Mouse (Mus musculus): ENCODE data around the gene Lime1. TPM values are rescaled to one million over a fixed set of nuclear protein-coding genes. Genes with fewer than 3 reads are reported as not detected.

The Lime1 gene
- polyA plus RNA-seq, 1 experiment from 2014 or later = 6.3 TPM

GRCm38 (mm10) chr2:181384919-181385391 lies 5.1 kb downstream of the Lime1 start:
- Histone ChIP-seq H3K4me3 (ENCODE audit: low read depth, low read length) (no peak overlapping the region), H3K4me2 (ENCODE audit: low read depth, low read length) (no peak overlapping the region), H3K27ac (ENCODE audit: low read length) (no peak overlapping the region), H3K9me3 (replicated peaks; ENCODE audit: control insufficient read depth, low read length) (no peaks in the 10 kb centered on the region), H3K4me1 (ENCODE audit: control insufficient read depth, low read depth, low read length) (no peaks in the 10 kb centered on the region), H3K9ac (ENCODE audit: low read depth, low read length) (no peak overlapping the region), H3K27me3 (ENCODE audit: control insufficient read depth, insufficient read depth, low read depth, low read length) (no peaks in the 10 kb centered on the region), H3K36me3 (ENCODE audit: control insufficient read depth, insufficient read depth) (peaks cover 13% of the 10 kb centered on the region)
- no peak for ATAC-seq (ENCODE audit: low read depth)
- 81% methylated on average over 4 of the region's 4 CpGs for WGBS (ENCODE audit: insufficient replicate concordance)

- Histone ChIP-seq H3K9me3 (replicated peaks; ENCODE audit: control insufficient read depth, low read length) (no peaks in the 10 kb centered on the region), H3K36me3 (ENCODE audit: control insufficient read depth, insufficient read depth) (peaks cover 12% of the 10 kb centered on the region; the same call in 1 of the 2 replicates), H3K4me2 (ENCODE audit: low read depth, low read length) (no peak overlapping the region), H3K27me3 (ENCODE audit: control insufficient read depth, insufficient read depth, low read depth, low read length) (no peaks in the 10 kb centered on the region), H3K27ac (ENCODE audit: low read length) (no peak overlapping the region), H3K4me3 (ENCODE audit: low read depth, low read length) (no peak overlapping the region), H3K4me1 (ENCODE audit: control insufficient read depth, low read depth, low read length) (no peaks in the 10 kb centered on the region), H3K9ac (ENCODE audit: low read depth, low read length) (no peak overlapping the region)
- 71% methylated on average over 3 of the region's 3 CpGs for WGBS (ENCODE audit: insufficient replicate concordance)
- no peak for ATAC-seq (ENCODE audit: low read depth)
Measured at GRCm38 (mm10) chr2:181385885-181386284, 6.0 kb downstream of the Lime1 start.

GRCm38 (mm10) chr2:181386663-181387210 lies 6.9 kb downstream of the Lime1 start:
- 67% methylated on average over 4 of the region's 4 CpGs for WGBS (ENCODE audit: insufficient replicate concordance)
- peaks cover 11% of the 10 kb centered on the region; the same call in 1 of the 2 replicates for H3K36me3 ChIP-seq (ENCODE audit: control insufficient read depth, insufficient read depth)

GRCm38 (mm10) chr2:181390136-181390870 lies 10.4 kb downstream of the Lime1 start:
- 72% methylated on average over 4 of the region's 4 CpGs for WGBS (ENCODE audit: insufficient replicate concordance)
- Histone ChIP-seq H3K9ac (ENCODE audit: low read depth, low read length) (no peak overlapping the region), H3K4me2 (ENCODE audit: low read depth, low read length) (no peak overlapping the region), H3K27ac (ENCODE audit: low read length) (no peak overlapping the region), H3K9me3 (replicated peaks; ENCODE audit: control insufficient read depth, low read length) (no peaks in the 10 kb centered on the region), H3K4me3 (ENCODE audit: low read depth, low read length) (no peak overlapping the region), H3K36me3 (ENCODE audit: control insufficient read depth, insufficient read depth) (peaks cover 13% of the 10 kb centered on the region), H3K4me1 (ENCODE audit: control insufficient read depth, low read depth, low read length) (no peaks in the 10 kb centered on the region), H3K27me3 (ENCODE audit: control insufficient read depth, insufficient read depth, low read depth, low read length) (no peaks in the 10 kb centered on the region)
- ATAC-seq (ENCODE audit: low read depth) = no peak

More at GRCm38 (mm10) chr2:181386663-181387210, 6.9 kb downstream of the Lime1 start:
- no peak for ATAC-seq (ENCODE audit: low read depth)
- H3K9me3 ChIP-seq (replicated peaks; ENCODE audit: control insufficient read depth, low read length) = no peaks in the 10 kb centered on the region
- H3K4me1 ChIP-seq (ENCODE audit: control insufficient read depth, low read depth, low read length) = no peaks in the 10 kb centered on the region
- H3K4me2 ChIP-seq (ENCODE audit: low read depth, low read length) = no peak overlapping the region
- H3K27me3 ChIP-seq (ENCODE audit: control insufficient read depth, insufficient read depth, low read depth, low read length) = no peaks in the 10 kb centered on the region
- no peak overlapping the region for H3K9ac ChIP-seq (ENCODE audit: low read depth, low read length)
- H3K27ac ChIP-seq (ENCODE audit: low read length) = no peak overlapping the region
- no peak overlapping the region for H3K4me3 ChIP-seq (ENCODE audit: low read depth, low read length)

GRCm38 (mm10) chr2:181391022-181391421 lies 11.1 kb downstream of the Lime1 start:
- Histone ChIP-seq H3K36me3 (ENCODE audit: control insufficient read depth, insufficient read depth) (peaks cover 13% of the 10 kb centered on the region), H3K9me3 (replicated peaks; ENCODE audit: control insufficient read depth, low read length) (no peaks in the 10 kb centered on the region), H3K27ac (ENCODE audit: low read length) (no peak overlapping the region), H3K9ac (ENCODE audit: low read depth, low read length) (no peak overlapping the region), H3K4me1 (ENCODE audit: control insufficient read depth, low read depth, low read length) (no peaks in the 10 kb centered on the region), H3K4me3 (ENCODE audit: low read depth, low read length) (no peak overlapping the region), H3K27me3 (ENCODE audit: control insufficient read depth, insufficient read depth, low read depth, low read length) (no peaks in the 10 kb centered on the region), H3K4me2 (ENCODE audit: low read depth, low read length) (no peak overlapping the region)
- 83% methylated on average over 15 of the region's 15 CpGs for WGBS (ENCODE audit: insufficient replicate concordance)
- no peak for ATAC-seq (ENCODE audit: low read depth)

- WGBS (ENCODE audit: insufficient replicate concordance) = 65% methylated on average over 2 of the region's 2 CpGs
- H3K4me3 ChIP-seq (ENCODE audit: low read depth, low read length) = no peak overlapping the region
- H3K27ac ChIP-seq (ENCODE audit: low read length) = no peak overlapping the region
- H3K27me3 ChIP-seq (ENCODE audit: control insufficient read depth, insufficient read depth, low read depth, low read length) = no peaks in the 10 kb centered on the region
- H3K9me3 ChIP-seq (replicated peaks; ENCODE audit: control insufficient read depth, low read length) = no peaks in the 10 kb centered on the region
- H3K4me2 ChIP-seq (ENCODE audit: low read depth, low read length) = no peak overlapping the region
- H3K9ac ChIP-seq (ENCODE audit: low read depth, low read length) = no peak overlapping the region
- H3K4me1 ChIP-seq (ENCODE audit: control insufficient read depth, low read depth, low read length) = no peaks in the 10 kb centered on the region
- peaks cover 13% of the 10 kb centered on the region for H3K36me3 ChIP-seq (ENCODE audit: control insufficient read depth, insufficient read depth)
- ATAC-seq (ENCODE audit: low read depth) = no peak
Measured at GRCm38 (mm10) chr2:181391541-181391940, 11.7 kb downstream of the Lime1 start.

- peaks cover 11% of the 10 kb centered on the region for H3K36me3 ChIP-seq (ENCODE audit: control insufficient read depth, insufficient read depth)
Measured at GRCm38 (mm10) chr2:181392600-181393213, 12.8 kb downstream of the Lime1 start.

GRCm38 (mm10) chr2:181394086-181394485 lies 14.2 kb downstream of the Lime1 start:
- 88% methylated on average over 3 of the region's 3 CpGs for WGBS (ENCODE audit: insufficient replicate concordance)
- no peak overlapping the region for H3K4me3 ChIP-seq (ENCODE audit: low read depth, low read length)
- H3K4me2 ChIP-seq (ENCODE audit: low read depth, low read length) = no peak overlapping the region
- no peaks in the 10 kb centered on the region for H3K9me3 ChIP-seq (replicated peaks; ENCODE audit: control insufficient read depth, low read length)
- H3K36me3 ChIP-seq (ENCODE audit: control insufficient read depth, insufficient read depth) = peaks cover 11% of the 10 kb centered on the region
- H3K9ac ChIP-seq (ENCODE audit: low read depth, low read length) = no peak overlapping the region
- H3K27ac ChIP-seq (ENCODE audit: low read length) = no peak overlapping the region; the same call in 1 of the 2 replicates
- H3K27me3 ChIP-seq (ENCODE audit: control insufficient read depth, insufficient read depth, low read depth, low read length) = no peaks in the 10 kb centered on the region
- H3K4me1 ChIP-seq (ENCODE audit: control insufficient read depth, low read depth, low read length) = no peaks in the 10 kb centered on the region
- ATAC-seq (ENCODE audit: low read depth) = no peak

More at GRCm38 (mm10) chr2:181392600-181393213, 12.8 kb downstream of the Lime1 start:
- WGBS (ENCODE audit: insufficient replicate concordance) = 28% methylated on average over 4 of the region's 4 CpGs
- peak; percentile 68 for ATAC-seq (ENCODE audit: low read depth)
- no peak overlapping the region for H3K4me3 ChIP-seq (ENCODE audit: low read depth, low read length)
- H3K9me3 ChIP-seq (replicated peaks; ENCODE audit: control insufficient read depth, low read length) = no peaks in the 10 kb centered on the region
- no peaks in the 10 kb centered on the region for H3K4me1 ChIP-seq (ENCODE audit: control insufficient read depth, low read depth, low read length)
- H3K9ac ChIP-seq (ENCODE audit: low read depth, low read length) = no peak overlapping the region
- H3K27ac ChIP-seq (ENCODE audit: low read length) = no peak overlapping the region
- H3K27me3 ChIP-seq (ENCODE audit: control insufficient read depth, insufficient read depth, low read depth, low read length) = no peaks in the 10 kb centered on the region
- no peak overlapping the region for H3K4me2 ChIP-seq (ENCODE audit: low read depth, low read length)

All from liver, embryonic 16.5 days (tissue).